Mouse (Mus musculus) megakaryocyte, embryonic 14.5 days (primary cell): ENCODE results near the gene Olfr59.

Experiments
- FLI1 ChIP-seq: IDR thresholded peaks from 2 replicates; pipeline ENCODE4 v1.6.1; 2012; ENCODE audit warnings: low read length, inconsistent platforms, mixed read lengths
- GATA1 ChIP-seq: IDR thresholded peaks from 3 replicates; pipeline ENCODE4 v1.6.1; 2012; ENCODE audit warnings: mixed read lengths, low read length, inconsistent platforms, borderline replicate concordance

DNA sequence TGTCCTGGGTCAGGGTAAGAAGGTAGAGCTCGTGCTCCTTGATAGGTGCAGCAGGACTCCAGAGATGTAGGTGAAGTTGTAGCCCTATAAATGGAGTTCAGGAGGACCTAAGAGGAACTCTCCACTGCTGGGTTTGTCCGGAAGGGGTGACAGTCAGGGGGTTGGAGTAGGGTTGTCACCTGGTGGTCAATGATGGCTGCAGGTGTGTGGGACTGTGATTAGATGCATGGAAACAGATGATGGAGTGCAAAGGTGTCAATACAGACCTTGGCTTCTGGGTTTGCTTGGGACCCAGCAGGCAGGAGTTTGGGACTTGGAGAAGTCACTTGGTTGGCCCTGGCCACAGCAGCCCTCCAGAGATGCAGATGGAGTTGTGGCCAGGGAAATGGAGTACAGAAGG, 3.7 kb downstream of the Olfr59 start:
- no peak for TF ChIP-seq GATA1
- TF ChIP-seq FLI1, result no peak
